Mouse (Mus musculus): Measurements from ENCODE around the gene Zfp52. TPM values are rescaled to one million over a fixed set of nuclear protein-coding genes. Genes with fewer than 3 reads are reported as not detected.

Zfp52 gene
- polyA plus RNA-seq (2015; fragmentation: Nextera tagmentation; extraction: Ambion mirVana), result 2.9 and 3.2 TPM in 2 replicates

GRCm38 (mm10) chr17:21535096-21536001, at the start of gene Zfp52:
Gene Zfp52, plus strand, starts transcription at chr17:21535539.
- Histone ChIP-seq H3K4me2 (ENCODE audit: low read length) (peak within 1 kb of the TSS; percentile 83), H3K36me3 (ENCODE audit: control insufficient read depth, insufficient read depth, low read length) (no peaks in the 10 kb centered on the region), H3K9ac (ENCODE audit: low read depth, low read length) (peak within 1 kb of the TSS; percentile 68), H3K4me1 (ENCODE audit: control insufficient read depth, insufficient read depth, low read length) (peaks cover 19% of the 10 kb centered on the region), H3K4me3 (ENCODE audit: low read depth, low read length) (peak within 1 kb of the TSS; percentile 49), H3K9me3 (replicated peaks; ENCODE audit: control insufficient read depth, low read length, poor library complexity, severe bottlenecking) (no peaks in the 10 kb centered on the region), H3K27me3 (ENCODE audit: control insufficient read depth, insufficient read depth, low read depth, low read length) (no peaks in the 10 kb centered on the region), H3K27ac (ENCODE audit: low read length) (no peak within 1 kb of the TSS)
- WGBS, result 3% methylated on average over 21 of the region's 21 CpGs
- peak; percentile 55 for ATAC-seq

GRCm38 (mm10) chr17:21488760-21489499, 46.4 kb upstream of the Zfp52 start, which contains the start of gene Zfp53:
Gene Zfp53, plus strand, starts transcription at chr17:21488998.
- peaks cover 7% of the 10 kb centered on the region for H3K4me1 ChIP-seq (ENCODE audit: control insufficient read depth, insufficient read depth, low read length)
- peak within 1 kb of the TSS; percentile 68 for H3K4me2 ChIP-seq (ENCODE audit: low read length)
- peak; percentile 100 for ATAC-seq
- WGBS, result 1% methylated on average over 34 of the region's 34 CpGs
- H3K36me3 ChIP-seq (ENCODE audit: control insufficient read depth, insufficient read depth, low read length), result no peaks in the 10 kb centered on the region
- H3K9me3 ChIP-seq (replicated peaks; ENCODE audit: control insufficient read depth, low read length, poor library complexity, severe bottlenecking), result no peaks in the 10 kb centered on the region
- peak within 1 kb of the TSS; percentile 88 for H3K9ac ChIP-seq (ENCODE audit: low read depth, low read length)
- no peaks in the 10 kb centered on the region for H3K27me3 ChIP-seq (ENCODE audit: control insufficient read depth, insufficient read depth, low read depth, low read length)
- peak within 1 kb of the TSS; percentile 79 for H3K27ac ChIP-seq (ENCODE audit: low read length)
- H3K4me3 ChIP-seq (ENCODE audit: low read depth, low read length), result peak within 1 kb of the TSS; percentile 94

GRCm38 (mm10) chr17:21489500-21490001, 45.8 kb upstream of the Zfp52 start:
- Histone ChIP-seq H3K36me3 (ENCODE audit: control insufficient read depth, insufficient read depth, low read length) (no peaks in the 10 kb centered on the region), H3K27ac (ENCODE audit: low read length) (no peak overlapping the region), H3K4me2 (ENCODE audit: low read length) (peak overlapping the region; percentile 68), H3K4me3 (ENCODE audit: low read depth, low read length) (peak overlapping the region; percentile 94), H3K9me3 (replicated peaks; ENCODE audit: control insufficient read depth, low read length, poor library complexity, severe bottlenecking) (no peaks in the 10 kb centered on the region), H3K9ac (ENCODE audit: low read depth, low read length) (peak overlapping the region; percentile 88), H3K4me1 (ENCODE audit: control insufficient read depth, insufficient read depth, low read length) (peaks cover 7% of the 10 kb centered on the region), H3K27me3 (ENCODE audit: control insufficient read depth, insufficient read depth, low read depth, low read length) (no peaks in the 10 kb centered on the region)
- peak; percentile 12; the same call in 1 of the 2 replicates for ATAC-seq
- 21% methylated on average over 8 of the region's 8 CpGs for WGBS

- H3K9me3 ChIP-seq (replicated peaks; ENCODE audit: control insufficient read depth, low read length, poor library complexity, severe bottlenecking), result no peaks in the 10 kb centered on the region
- H3K27ac ChIP-seq (ENCODE audit: low read length), result no peak overlapping the region
Measured at GRCm38 (mm10) chr17:21501365-21501764, 34.0 kb upstream of the Zfp52 start.

GRCm38 (mm10) chr17:21504524-21504923, 30.8 kb upstream of the Zfp52 start:
- Histone ChIP-seq H3K4me3 (ENCODE audit: low read depth, low read length) (no peak overlapping the region), H3K27me3 (ENCODE audit: control insufficient read depth, insufficient read depth, low read depth, low read length) (no peaks in the 10 kb centered on the region), H3K4me1 (ENCODE audit: control insufficient read depth, insufficient read depth, low read length) (no peaks in the 10 kb centered on the region), H3K9ac (ENCODE audit: low read depth, low read length) (no peak overlapping the region), H3K36me3 (ENCODE audit: control insufficient read depth, insufficient read depth, low read length) (peaks cover 6% of the 10 kb centered on the region; the same call in 1 of the 2 replicates), H3K9me3 (replicated peaks; ENCODE audit: control insufficient read depth, low read length, poor library complexity, severe bottlenecking) (no peaks in the 10 kb centered on the region), H3K27ac (ENCODE audit: low read length) (no peak overlapping the region), H3K4me2 (ENCODE audit: low read length) (no peak overlapping the region)
- ATAC-seq, result no peak
- 98% methylated on average over 1 of the region's 1 CpGs for WGBS

More at GRCm38 (mm10) chr17:21501365-21501764, 34.0 kb upstream of the Zfp52 start:
- Histone ChIP-seq H3K9ac (ENCODE audit: low read depth, low read length) (no peak overlapping the region), H3K36me3 (ENCODE audit: control insufficient read depth, insufficient read depth, low read length) (peaks cover 7% of the 10 kb centered on the region), H3K4me2 (ENCODE audit: low read length) (no peak overlapping the region), H3K4me1 (ENCODE audit: control insufficient read depth, insufficient read depth, low read length) (no peaks in the 10 kb centered on the region), H3K4me3 (ENCODE audit: low read depth, low read length) (no peak overlapping the region), H3K27me3 (ENCODE audit: control insufficient read depth, insufficient read depth, low read depth, low read length) (no peaks in the 10 kb centered on the region)
- WGBS, result 87% methylated on average over 1 of the region's 1 CpGs
- ATAC-seq, result no peak

- no peaks in the 10 kb centered on the region for H3K27me3 ChIP-seq (ENCODE audit: control insufficient read depth, insufficient read depth, low read depth, low read length)
- H3K27ac ChIP-seq (ENCODE audit: low read length), result no peak overlapping the region
- peaks cover 9% of the 10 kb centered on the region for H3K36me3 ChIP-seq (ENCODE audit: control insufficient read depth, insufficient read depth, low read length)
- ATAC-seq, result no peak
- no peak overlapping the region for H3K9ac ChIP-seq (ENCODE audit: low read depth, low read length)
- 94% methylated on average over 3 of the region's 3 CpGs for WGBS
- no peak overlapping the region for H3K4me3 ChIP-seq (ENCODE audit: low read depth, low read length)
- no peaks in the 10 kb centered on the region for H3K4me1 ChIP-seq (ENCODE audit: control insufficient read depth, insufficient read depth, low read length)
- no peak overlapping the region for H3K4me2 ChIP-seq (ENCODE audit: low read length)
- no peaks in the 10 kb centered on the region for H3K9me3 ChIP-seq (replicated peaks; ENCODE audit: control insufficient read depth, low read length, poor library complexity, severe bottlenecking)
Measured at GRCm38 (mm10) chr17:21506258-21506657, 29.1 kb upstream of the Zfp52 start.

- H3K36me3 ChIP-seq (ENCODE audit: control insufficient read depth, insufficient read depth, low read length), result peaks cover 9% of the 10 kb centered on the region
- H3K27ac ChIP-seq (ENCODE audit: low read length), result no peak overlapping the region
- H3K4me3 ChIP-seq (ENCODE audit: low read depth, low read length), result no peak overlapping the region
- no peaks in the 10 kb centered on the region for H3K9me3 ChIP-seq (replicated peaks; ENCODE audit: control insufficient read depth, low read length, poor library complexity, severe bottlenecking)
- H3K9ac ChIP-seq (ENCODE audit: low read depth, low read length), result no peak overlapping the region
- no peak for ATAC-seq
- no peaks in the 10 kb centered on the region for H3K27me3 ChIP-seq (ENCODE audit: control insufficient read depth, insufficient read depth, low read depth, low read length)
- H3K4me1 ChIP-seq (ENCODE audit: control insufficient read depth, insufficient read depth, low read length), result no peaks in the 10 kb centered on the region
- no peak overlapping the region for H3K4me2 ChIP-seq (ENCODE audit: low read length)
Measured at GRCm38 (mm10) chr17:21509756-21510155, 25.6 kb upstream of the Zfp52 start.

- Histone ChIP-seq H3K27ac (ENCODE audit: low read length) (peak overlapping the region; percentile 19; the same call in 1 of the 2 replicates), H3K4me1 (ENCODE audit: control insufficient read depth, insufficient read depth, low read length) (0 out of 2 replicates have a peak, but pooled peaks cover 4% of the 10 kb centered on the region), H3K27me3 (ENCODE audit: control insufficient read depth, insufficient read depth, low read depth, low read length) (no peaks in the 10 kb centered on the region), H3K4me3 (ENCODE audit: low read depth, low read length) (peak overlapping the region; percentile 48), H3K4me2 (ENCODE audit: low read length) (peak overlapping the region; percentile 69), H3K9me3 (replicated peaks; ENCODE audit: control insufficient read depth, low read length, poor library complexity, severe bottlenecking) (no peaks in the 10 kb centered on the region), H3K36me3 (ENCODE audit: control insufficient read depth, insufficient read depth, low read length) (peaks cover 1% of the 10 kb centered on the region; the same call in 1 of the 2 replicates), H3K9ac (ENCODE audit: low read depth, low read length) (peak overlapping the region; percentile 47)
- WGBS, result under 1% methylated on average over 8 of the region's 8 CpGs
- ATAC-seq, result peak; percentile 65
Measured at GRCm38 (mm10) chr17:21515403-21516105, 19.8 kb upstream of the Zfp52 start.

Measured in midbrain, embryonic 16.5 days (tissue).